ENCODE assay signal across 8 mouse cellular contexts in the genomic region with DNA sequence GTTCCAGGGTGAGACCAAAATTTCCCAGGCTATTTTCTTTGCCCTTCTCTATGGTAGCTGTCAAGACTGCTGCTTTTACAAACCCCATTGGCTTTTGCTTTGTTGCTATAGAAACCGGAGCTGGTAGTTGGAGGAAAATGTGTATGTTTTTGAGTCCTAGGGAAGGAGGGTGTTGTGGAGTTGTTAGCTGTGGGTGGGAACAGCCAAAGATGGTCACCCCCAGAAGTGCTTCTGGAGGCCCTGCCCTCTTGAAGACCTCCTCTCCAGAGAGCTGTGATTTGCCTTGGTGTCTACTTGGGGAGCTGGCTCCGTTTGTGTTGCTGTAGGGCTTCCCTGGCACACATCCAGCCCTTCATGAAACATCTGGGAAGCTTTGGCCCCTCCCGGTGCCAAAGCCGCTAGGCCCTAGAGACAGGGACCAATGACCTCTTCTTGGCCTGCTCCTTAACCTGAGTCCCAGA.
DNase-seq lines count a peak whose midpoint lies in the region; ATAC-seq and TF ChIP-seq lines count a peak whose summit lies in the region.
"Had no signal": no experiment of that assay in that cellular context is flagged by ENCODE, and none has a peak within 500 bp of the region (broad histone marks: within the 10 kb centered on the region; RNA-seq: fewer than 3 reads in every experiment).

No protein-coding gene starts in this region.

- intact Hi-C loops in left cerebral cortex, adult 2 months (cut with DNase I): no loop called here

- H3K9me3 ChIP-seq in embryonic facial prominence, embryonic 10.5 days: no peaks in the 10 kb centered on the region
- no peaks in the 10 kb centered on the region for H3K9me3 ChIP-seq in heart, embryonic 10.5 days
- H3K9me3 ChIP-seq: megakaryocyte, embryonic 14.5 days had no signal

- 72% methylated on average over 4 of the region's 4 CpGs for WGBS in embryonic facial prominence, embryonic 10.5 days
- WGBS in heart, embryonic 10.5 days: 67% methylated on average over 4 of the region's 4 CpGs

- peak overlapping the region; percentile 69 for H3K27ac ChIP-seq in left cerebral cortex, adult 2 months
- H3K27ac ChIP-seq in embryonic facial prominence, embryonic 10.5 days (replicated peaks): peak overlapping the region; percentile 44; the same call in 1 of the 2 replicates
- 0 out of 2 replicates have a peak overlapping the region, but pooled peaks have one; percentile 25 for H3K27ac ChIP-seq in heart, embryonic 10.5 days

- no peak for ATAC-seq in megakaryocyte, adult 5-6 weeks (ENCODE audit: poor library complexity, severe bottlenecking)

- no peaks in the 10 kb centered on the region for H3K27me3 ChIP-seq in embryonic facial prominence, embryonic 10.5 days (replicated peaks; ENCODE audit: low read depth, poor library complexity, severe bottlenecking)
- H3K27me3 ChIP-seq in heart, embryonic 10.5 days (ENCODE audit: insufficient read depth, poor library complexity, severe bottlenecking): no peaks in the 10 kb centered on the region
- H3K27me3 ChIP-seq: megakaryocyte, embryonic 14.5 days had no signal

- H3K4me3 ChIP-seq in left cerebral cortex, adult 2 months: no peak overlapping the region
- no peak overlapping the region for H3K4me3 ChIP-seq in embryonic facial prominence, embryonic 10.5 days
- H3K4me3 ChIP-seq in heart, embryonic 10.5 days: no peak overlapping the region
- H3K4me3 ChIP-seq: megakaryocyte, embryonic 14.5 days had no signal

- H3K36me3 ChIP-seq in embryonic facial prominence, embryonic 10.5 days (replicated peaks): no peaks in the 10 kb centered on the region
- H3K36me3 ChIP-seq in heart, embryonic 10.5 days: no peaks in the 10 kb centered on the region

- no peak for DNase-seq in left cerebral cortex, adult 2 months (ENCODE audit: extremely low spot score in 1 of 2, low spot score in 2 of 2)
- no peak for DNase-seq in left cerebral cortex, adult 18-20 months (ENCODE audit: low spot score in 2 of 2)
- DNase-seq in embryonic facial prominence, embryonic 10.5 days (ENCODE audit: low spot score): no peak
- no peak for DNase-seq in heart, embryonic 10.5 days (ENCODE audit: low spot score)
- peak; percentile 43 to 64 for DNase-seq in lung, postnatal 4 days
- no peak for DNase-seq in thymus, postnatal 25 days

- TF ChIP-seq CTCF in left cerebral cortex, adult 2 months (IDR thresholded peaks at IDR 0.05): no peak

- peaks cover 52% of the 10 kb centered on the region for H3K4me1 ChIP-seq in embryonic facial prominence, embryonic 10.5 days
- H3K4me1 ChIP-seq in heart, embryonic 10.5 days: peaks cover 59% of the 10 kb centered on the region

Comparison
In these comparisons a context has a peak if more than half of its experiments do, and no peak if none do; other contexts are left out.
1. DNase-seq: peak in lung, postnatal 4 days (2 of 2); none in left cerebral cortex, adult 2 months (0 of 2), left cerebral cortex, adult 18-20 months (0 of 2), embryonic facial prominence, embryonic 10.5 days (single experiment), heart, embryonic 10.5 days (single experiment) and thymus, postnatal 25 days (single experiment).
2. Peak in every context shown above with its lines, with median percentiles within 50 percentile points of each other: H3K27ac ChIP-seq.